Mouse (Mus musculus) neural tube, postnatal 0 days (tissue): Measurements from ENCODE around the gene Col5a2. TPM values are rescaled to one million over a fixed set of nuclear protein-coding genes. Genes with fewer than 3 reads are reported as not detected.

Experiments
- polyA plus RNA-seq: library from polyadenylated mRNA; unstranded; fragments of >200 nt; fragmentation: Nextera tagmentation; extraction: Ambion mirVana; gene quantifications from 2 replicates; pipeline ENCODE4 v1.2.1, GENCODE M21; 2015

Gene Col5a2
- 10.6 and 13.4 TPM in 2 replicates for polyA plus RNA-seq

GRCm38 (mm10) chr1:45502865-45503332, at the start of gene Col5a2:
Col5a2 (minus strand) TSS chr1:45503282.

Other genes with a start within 250 kb of the Col5a2 start
- gene Col3a1, start 191.7 kb downstream of the Col5a2 start, polyA plus RNA-seq = 238 and 247 TPM in 2 replicates